Mouse (Mus musculus) spleen, postnatal 10 days (tissue): ENCODE measurements around the gene Large2.
"Not testable (repeated sequence)": the region's sequence is repeated elsewhere in the genome, so short reads cannot be mapped to it uniquely, and the experiment has no call there.

Experiments used
- DNase-seq, 2 experiments: peaks; one replicate each; pipeline ENCODE4 v3.0.0; 2021 to 2022; ENCODE audit warnings: low spot score in 2 of 2

Gene Large2

DNA sequence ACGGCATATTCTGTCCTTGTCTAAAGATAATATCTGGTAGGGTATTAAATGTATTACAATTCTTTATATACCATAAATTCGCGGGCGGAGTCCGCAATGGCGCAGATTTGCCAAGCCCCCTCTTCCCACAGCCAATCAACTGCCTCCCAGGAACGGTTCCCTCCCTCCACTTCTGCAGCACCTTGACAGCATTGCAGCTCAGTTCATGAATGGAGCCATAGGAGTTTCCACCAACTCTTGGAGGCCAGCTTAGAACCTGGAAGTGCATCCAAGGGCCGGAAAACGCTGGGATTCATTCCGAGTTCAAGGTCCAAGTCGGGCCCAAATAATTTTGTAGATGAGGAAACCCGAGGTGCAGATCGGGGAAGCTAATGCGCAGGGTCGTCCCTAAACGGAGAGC lies at the start of gene Large2, which contains the start of gene Pex16:
Gene Large2 (minus strand): TSS at position 356 of the 400 bp plus-strand sequence.
Gene Pex16 (plus strand): TSS at position 163 of the 400 bp plus-strand sequence.
- DNase-seq, result peak in 1 of 2 experiments; percentile 58

DNA sequence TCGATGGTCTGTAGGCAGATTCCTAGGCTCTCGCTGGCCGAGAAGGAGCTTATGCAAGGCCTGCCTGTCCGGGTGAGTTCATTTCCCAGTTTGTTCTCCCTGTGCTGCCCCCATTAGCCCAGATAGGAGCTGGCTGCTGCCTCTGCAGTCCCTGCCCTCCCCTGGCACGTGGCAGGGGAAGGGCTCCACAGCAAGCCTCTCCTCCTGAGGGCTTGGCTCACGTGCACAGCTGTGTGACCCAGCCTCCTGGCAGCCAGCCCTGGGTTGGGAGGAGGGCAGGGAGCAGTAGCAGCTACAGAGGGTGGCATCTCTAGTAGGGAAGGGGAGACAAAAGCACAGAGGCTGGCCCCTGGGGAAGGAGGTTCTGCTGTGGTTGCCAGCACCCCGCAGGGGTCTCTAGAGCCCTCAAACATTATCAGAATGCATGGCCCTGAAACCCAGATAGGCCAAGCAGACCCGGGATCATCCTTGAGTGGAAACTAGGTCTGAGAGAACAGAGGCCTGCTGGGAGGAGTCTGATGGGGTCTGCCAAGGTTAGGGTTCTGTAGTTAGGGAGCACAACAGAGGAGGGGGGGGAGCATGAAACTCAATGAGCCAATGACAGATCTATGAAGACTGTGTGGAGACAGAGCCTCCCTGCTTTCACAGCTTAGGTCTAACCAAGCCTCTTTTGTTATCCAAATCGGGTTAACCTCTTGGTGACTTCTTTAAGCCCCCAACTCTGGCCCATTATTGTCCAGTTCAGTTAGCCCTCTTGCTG lies 49.2 kb upstream of the Large2 start:
- peak in 1 of 2 experiments; percentile 56 for DNase-seq

DNA sequence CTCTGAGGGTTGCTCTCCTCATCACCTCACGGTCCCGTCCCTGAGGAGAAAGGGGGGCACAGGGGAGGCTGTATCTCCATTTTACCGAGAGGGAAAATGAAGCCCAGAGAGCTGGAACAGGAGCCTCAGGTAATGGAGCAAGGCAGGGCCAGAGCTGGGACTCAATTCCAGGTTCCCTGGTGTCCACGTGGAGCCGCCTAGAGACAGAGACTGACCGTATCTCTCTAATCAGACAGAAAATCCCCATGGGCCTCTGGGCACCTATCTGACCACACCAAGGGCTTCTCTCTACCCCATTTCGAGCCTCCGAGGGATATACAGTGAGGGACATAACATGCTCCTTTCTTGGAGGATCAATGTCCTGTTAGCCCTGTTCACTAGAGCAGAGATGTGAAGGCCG lies 48.5 kb upstream of the Large2 start:
- no peak for DNase-seq

DNA sequence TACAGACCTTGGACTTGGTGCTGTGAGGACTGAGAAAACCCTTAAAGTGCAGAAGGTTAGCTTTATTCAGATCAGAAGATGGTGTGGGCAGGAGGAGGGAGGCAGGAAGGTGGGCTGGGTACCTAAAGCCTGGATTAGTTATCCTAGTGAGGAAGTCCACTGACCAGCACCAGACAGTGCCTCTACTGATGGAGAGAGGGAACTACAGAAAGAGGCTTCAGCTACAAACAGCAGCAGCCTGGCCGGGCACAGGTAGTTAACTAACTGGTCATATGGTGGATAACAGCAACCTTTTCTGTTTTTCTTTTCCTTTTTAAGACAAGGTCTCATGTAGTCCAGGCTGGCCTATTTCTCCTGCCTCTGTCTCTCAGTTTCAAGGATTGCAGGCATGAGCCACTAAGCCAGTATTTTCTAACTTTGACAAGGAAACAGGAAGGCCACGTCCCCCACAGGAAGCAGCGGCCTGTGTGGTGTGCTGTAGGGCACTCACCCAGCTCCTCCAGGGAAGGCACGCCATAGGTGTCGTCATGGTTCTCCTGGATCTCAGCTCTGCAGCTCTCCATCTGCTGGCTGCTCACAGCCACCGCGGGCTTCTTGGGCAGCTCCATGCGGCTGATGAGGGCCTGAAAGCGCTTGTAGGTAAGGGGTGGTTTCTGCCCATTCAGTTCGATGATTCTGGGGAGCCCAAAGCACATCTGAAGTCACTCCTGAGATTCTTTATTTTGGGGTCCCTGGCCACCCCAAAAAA lies 47.9 kb upstream of the Large2 start:
- DNase-seq, result no peak

DNA sequence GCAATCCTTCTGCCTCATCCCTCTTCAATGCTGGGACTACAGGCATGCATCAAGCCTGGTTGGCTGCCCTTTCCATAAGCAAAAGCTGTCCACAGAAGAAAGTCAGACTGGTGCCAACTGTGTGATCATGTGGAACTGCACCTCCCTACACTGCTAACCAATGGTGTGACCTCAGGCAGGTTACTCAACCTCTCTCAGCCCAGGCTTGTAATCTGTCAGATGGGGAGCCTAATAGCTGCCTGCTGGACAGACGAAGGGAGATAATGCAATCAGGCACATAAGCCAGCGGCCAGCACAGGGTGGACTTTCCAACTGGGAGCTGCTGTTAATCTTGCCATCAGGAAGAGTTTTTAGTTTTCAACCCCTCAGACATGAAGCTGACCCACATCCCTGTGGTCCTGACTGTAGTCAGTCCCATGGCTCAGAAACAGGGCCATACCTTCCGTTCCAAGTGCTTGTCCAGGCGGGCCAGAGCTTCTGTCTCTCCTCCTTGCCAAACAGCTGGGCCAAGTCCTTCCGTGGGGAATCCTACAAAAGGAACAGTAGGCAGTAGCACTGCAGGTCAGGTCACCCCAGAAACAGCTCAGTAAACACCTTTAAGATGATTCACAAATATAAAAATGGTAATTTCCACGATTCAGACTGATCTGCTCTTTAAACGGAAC lies 47.2 kb upstream of the Large2 start:
- DNase-seq, result no peak

DNA sequence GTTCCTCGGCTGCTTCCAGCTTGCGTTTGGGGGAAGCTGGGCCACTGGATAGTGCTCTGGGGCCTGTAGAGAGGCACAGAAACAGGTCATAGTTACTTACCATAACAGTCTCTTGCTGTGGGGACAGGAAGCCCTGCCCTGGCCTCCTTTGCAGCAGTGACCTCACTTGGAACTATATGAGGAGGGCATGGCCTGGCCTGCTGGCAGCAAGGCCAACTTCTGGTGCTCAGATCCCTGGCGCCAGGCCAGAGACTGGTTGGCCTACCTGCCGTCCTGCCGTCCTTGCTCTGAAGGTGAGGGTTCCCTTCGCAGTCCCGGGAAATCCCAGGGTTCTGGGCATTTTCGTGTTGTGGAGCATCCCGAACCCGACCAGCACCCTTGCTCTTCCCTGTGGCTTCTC lies 37.0 kb upstream of the Large2 start:
- no peak for DNase-seq

DNA sequence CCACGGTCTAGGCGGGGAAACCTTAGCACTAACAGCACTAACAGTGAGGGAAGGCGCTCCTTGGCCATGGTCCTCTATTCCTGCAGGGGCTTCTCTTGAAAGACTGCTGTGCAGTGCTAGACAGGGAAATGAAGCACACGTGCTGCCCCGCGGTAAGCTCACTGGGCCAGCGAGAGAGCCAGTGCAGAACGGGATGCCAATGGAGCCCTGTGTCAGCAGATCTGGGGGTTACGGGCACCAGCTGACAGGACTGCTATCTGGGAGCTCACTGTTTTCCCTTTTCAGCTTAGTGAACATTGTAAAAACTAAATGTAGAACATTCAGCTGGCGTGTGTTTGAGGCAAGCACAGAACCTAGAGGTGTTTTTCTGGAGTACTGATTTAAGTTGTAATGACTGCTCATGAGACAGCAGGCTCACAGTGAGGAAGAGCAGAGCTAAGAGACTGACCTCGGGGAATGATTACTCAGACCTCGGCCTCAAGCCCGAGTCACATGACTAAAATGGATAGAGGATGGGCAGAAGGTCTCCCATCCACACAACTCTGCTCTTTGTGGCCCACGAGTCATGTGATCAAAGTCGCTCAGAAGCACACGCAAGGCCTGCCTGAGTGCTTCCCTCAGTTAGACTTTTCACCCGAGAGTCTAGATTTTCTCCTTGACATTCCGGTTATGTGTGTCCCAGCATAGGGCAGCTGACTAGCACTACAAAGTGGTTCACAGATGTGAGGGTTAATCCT lies 33.8 kb upstream of the Large2 start:
- no peak for DNase-seq

DNA sequence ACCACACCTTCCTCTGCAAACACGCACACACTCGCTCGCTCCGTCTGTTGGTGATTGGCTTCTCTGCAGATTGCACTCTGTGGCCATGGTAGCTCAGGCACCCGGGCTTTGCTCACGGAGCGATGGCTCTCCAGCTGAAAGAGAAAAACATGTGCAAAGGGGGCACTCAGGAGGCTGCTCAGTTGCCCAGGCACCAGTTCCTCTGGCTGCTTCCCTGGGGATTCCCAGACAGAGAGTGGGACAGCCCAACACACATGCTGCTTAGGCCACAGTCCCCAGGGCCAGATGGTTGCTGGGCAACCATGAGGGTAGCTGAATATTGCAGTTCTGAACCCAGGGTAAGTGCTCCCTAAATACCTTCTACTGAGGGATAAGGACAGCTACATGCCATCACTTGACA lies 31.0 kb upstream of the Large2 start:
- no peak for DNase-seq

DNA sequence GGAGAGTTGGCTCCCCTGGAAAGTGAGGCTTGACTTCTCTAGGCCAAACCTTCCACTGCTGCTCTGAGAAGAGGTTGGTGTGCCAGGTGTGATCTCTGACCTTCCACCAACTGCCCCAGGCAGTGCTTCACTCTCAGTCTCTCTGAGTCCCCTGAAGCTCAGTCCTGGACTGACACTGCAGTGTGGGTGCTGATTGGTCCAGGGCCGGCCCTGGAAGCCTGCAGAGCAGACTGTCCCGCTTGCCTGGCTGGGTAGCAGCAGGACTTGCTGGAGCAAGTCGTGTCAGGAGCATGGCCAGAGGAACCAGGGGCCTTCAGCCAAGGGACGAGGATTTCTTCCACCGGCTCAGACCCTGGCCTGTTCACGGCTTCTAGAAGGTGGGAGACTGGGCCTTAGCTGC lies 30.1 kb upstream of the Large2 start:
- no peak for DNase-seq

DNA sequence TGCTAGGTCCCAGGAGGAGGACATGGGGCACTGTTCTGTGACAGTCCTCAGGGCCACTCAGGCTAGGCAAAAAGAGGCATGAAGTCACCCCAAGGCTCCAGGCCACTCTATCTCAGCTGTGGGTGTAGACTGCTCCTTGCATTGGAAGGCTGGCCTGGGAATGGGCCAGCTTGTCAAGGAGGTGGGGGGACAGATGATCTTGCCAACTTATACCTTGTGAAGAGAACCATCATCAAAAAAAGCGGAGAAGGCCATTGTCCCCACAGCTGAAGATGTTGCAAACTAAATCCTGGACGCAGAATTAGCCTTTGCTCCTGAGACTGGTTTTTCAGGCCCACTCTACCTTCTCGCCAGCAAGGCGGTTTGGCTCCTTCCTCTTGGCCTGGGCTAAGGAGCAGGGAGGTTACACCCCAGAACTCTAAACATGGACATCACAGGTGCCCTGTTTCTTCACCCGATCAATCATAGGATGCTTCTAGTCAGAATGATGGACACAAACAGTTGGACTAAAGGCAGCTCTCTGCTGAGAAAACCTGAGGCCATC lies 29.2 kb upstream of the Large2 start:
- DNase-seq, result no peak

DNA sequence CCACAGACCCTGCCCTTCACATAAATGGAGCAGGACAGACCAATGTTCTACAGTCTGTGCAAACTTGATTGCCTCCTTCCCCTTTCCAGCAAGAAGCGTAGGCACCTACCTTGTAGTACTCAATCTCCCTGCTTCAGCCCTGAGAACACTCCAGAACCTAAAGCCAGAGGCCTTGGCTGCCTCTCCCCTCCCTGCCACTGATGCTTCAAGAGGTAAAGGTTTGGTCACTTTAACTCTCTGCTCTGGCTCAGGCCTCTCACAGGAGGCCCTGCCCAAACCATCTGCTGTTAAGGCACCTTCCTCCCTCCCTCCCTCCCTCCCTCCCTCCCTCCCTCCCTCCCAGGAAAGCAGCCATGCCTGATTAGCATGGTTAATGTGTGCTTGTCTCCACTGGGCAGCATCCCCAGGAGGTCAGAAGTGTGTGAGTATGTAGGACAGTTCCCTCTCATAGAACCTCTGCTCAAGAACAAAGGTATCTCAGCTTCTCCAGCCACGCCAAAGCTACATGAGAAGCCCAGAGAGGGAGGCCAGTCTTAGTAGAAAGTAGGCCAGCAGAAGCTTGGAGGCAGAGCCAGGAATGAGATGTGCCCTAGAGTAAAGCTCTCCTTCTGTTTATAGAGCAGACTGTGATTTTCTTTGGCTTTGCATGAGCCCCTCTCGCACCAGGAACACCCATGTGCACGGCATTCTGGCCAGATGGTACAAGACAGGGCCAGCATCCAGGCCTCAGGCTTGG lies 28.1 kb upstream of the Large2 start:
- no peak for DNase-seq

DNA sequence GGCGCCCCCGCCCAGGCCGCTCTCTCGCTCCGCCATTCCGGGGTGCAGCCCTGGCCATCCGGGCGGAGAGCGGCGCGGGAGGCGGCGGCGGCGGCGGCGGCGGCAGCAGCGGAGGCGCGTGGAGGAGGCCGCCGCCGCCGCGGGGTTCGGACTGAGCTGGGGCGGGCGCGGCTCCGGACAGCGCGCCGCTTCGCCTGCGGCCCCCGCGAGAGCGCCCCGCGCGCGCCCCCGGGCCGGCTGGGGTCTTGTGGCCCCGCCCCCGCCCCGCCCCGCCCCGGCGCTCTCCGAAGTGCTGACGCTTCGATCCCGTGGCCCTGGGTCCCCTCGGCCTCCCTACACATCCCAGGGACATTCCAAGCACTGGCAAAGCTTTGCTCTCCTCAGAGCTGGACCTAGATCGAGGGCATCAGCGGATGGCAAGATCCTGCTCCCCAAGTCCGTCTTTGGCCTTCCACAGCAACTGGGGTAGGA lies 26.5 kb upstream of the Large2 start, which contains the start of gene Mapk8ip1:
Gene Mapk8ip1 (minus strand): TSS at position 173 of the 471 bp plus-strand sequence.
- no peak for DNase-seq

DNA sequence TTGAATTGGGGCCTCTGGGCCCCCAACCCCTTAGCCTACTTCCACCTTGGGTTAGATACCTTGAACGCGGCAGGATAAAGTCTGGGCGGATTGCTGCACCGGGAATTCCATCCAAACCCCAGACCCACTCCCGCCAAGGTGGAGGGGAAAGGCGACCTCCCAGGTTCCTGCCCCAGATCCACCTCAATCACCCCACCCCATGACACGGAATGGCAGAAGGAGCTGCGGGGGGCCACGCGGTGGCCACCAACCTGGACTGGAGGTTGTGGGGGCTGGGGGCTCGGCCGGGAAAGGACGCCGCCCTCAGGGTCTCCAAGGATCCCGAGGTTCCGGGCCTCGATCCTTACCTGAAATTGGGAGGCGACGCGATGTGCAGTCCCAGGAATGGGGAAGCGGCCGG lies 26.0 kb upstream of the Large2 start:
- DNase-seq, result no peak

DNA sequence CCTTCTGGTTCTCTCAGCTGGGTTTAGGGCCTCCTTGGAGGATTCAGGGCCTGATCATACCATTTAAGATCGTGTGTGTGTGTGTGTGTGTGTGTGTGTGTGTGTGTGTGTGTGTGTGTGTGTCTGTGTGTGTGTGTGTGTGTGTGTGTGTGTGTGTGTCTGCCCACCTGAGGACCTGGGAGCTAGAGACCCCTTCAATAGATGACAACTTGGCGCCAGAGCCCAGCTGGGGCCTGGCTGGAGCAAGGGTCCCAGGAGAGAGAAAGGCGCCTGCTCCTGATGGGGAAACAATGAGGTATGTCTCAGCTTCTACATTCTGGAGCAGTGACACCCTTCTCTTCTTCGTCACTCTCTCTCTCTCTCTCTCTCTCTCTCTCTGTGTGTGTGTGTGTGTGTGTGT lies 25.2 kb upstream of the Large2 start:
- DNase-seq, result not testable (repeated sequence)

DNA sequence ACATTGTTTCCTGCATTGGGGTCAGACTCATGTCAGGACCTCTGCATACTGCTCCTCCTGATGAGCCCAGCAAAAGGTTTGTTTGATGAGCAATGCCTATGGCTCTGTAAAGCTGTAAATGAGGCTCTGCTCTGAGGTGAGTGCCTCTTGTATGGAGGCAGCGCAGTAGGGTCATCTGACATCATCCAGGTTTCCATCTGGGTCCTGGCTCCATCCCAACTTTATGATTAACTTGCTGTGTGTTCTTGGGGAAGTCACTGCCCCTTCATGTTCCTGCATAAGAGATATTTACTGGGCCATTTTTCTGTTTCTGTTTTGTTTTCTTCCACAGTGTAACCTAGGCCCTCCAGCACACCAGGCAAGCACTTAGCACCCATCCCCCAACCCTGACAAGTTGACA lies 22.8 kb upstream of the Large2 start:
- DNase-seq, result no peak

DNA sequence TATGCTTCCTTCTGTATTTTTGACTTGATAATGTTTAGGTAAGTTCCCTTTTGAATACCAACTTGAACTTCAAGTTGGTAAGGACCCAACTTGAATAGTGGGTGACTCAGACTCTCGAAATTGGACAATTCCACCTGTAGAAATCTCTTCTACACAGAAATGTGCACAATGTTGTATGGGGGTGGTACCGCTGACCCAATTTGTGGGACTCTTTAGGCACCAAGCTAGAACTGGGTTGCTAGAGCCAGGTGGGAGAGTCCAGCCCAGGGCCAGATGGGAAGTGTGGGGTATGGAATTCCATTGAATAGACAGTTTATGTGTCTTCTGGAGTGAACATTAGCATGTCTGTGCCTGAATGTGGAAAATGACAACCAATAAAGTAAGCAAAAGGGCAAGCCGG lies 20.9 kb upstream of the Large2 start:
- no peak for DNase-seq

DNA sequence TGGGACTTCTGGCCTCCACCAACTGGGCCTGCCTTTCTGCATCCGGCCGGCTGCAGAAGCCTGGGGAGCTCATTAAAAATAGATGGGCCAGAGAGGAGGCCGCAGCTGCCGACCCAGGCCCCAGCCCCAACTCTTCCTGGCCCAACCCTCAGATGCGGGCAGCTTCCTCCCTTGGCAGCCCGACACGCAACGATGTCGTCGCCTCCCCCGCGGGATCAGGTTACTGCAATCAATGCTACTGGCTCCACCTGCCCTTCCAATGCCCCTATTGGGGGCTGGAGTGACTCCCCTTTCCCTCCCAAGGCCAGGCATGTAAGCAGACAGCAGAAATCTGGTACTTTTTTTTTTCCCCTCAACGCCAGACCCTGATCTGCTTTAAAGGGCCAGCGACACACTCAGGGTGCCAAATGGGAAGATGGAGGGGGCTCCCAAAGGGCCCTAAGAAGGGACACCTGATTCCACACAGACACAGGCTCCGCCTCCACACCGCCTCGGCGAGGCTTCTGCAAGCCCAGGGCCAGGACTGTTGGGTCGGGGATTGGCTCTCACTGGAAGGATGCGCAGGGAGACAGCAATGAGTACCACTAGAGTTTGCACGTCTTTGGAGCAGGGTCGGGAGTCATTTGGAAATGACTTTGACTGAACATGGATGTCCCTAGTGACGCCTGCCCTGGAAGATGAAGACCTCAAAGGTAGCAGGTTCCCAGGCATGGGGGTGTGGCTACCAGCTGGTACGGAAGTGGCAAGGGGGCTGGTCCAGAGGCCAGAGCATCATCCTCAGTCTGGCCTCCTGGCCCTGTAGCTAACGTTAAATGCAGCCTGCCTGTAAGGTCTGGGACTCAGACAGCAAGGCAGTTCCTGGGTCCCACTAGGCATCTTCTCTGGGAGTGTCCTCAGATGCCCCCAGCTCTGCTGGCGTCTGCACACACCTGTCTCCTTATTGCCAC lies 17.9 kb upstream of the Large2 start:
- no peak for DNase-seq

DNA sequence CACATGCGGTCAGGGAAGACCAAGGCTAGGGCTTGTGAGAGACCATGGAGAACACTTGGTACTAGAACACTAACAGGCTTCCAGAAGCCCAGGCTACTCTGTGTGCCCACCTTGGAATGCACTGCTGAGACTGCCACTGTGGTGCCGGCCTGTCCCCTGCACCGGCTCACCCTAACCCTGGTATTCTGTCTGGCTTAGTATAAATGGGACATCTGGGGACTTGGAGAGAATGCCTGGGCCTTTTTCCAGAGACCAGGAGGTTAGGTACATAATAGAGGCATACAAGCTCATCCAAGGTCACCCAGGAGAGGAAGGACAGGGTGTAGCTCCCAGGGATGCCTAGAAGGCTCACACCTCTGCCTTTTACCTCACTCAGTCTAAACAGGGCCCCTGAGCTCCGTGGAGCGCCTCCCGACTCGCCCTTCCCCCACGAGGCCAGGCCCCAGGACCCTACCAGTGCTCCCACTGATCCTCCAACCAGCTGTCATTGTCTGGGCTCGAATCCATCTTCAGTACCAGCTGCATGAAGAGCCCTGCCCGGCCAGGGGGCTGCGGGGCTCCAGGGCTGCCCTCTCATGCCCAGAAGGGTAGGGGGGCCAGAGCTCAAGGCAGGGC lies 17.1 kb upstream of the Large2 start:
- DNase-seq, result no peak

DNA sequence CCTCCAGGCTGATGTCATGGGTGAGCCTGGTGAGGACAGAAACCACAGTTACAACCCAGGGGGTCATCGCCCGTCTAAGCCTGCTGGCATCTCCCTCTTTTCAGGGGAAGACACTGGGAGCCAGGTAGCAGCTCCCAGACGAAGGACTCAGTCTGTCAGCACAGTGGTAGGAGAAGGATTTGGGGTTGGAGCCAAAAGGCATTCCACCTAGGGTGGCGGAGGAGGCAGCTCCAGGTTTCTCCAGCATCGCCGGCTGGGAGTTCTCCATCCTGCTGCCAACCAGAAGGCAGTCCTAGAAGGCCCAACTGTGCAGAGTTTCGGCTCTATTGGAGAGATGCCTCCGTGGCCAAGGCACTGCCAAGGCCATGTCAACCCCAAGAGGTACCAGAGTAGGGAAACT lies 16.4 kb upstream of the Large2 start:
- DNase-seq, result no peak
